Mouse (Mus musculus): Measurements from ENCODE around the gene Ahsa2. TPM values are rescaled to one million over a fixed set of nuclear protein-coding genes. Genes with fewer than 3 reads are reported as not detected.
"Not testable (repeated sequence)": the region's sequence is repeated elsewhere in the genome, so short reads cannot be mapped to it uniquely, and the experiment has no call there.

The Ahsa2 gene
- polyA plus RNA-seq, 1 experiment from 2014 or later, result 56.7 TPM

DNA sequence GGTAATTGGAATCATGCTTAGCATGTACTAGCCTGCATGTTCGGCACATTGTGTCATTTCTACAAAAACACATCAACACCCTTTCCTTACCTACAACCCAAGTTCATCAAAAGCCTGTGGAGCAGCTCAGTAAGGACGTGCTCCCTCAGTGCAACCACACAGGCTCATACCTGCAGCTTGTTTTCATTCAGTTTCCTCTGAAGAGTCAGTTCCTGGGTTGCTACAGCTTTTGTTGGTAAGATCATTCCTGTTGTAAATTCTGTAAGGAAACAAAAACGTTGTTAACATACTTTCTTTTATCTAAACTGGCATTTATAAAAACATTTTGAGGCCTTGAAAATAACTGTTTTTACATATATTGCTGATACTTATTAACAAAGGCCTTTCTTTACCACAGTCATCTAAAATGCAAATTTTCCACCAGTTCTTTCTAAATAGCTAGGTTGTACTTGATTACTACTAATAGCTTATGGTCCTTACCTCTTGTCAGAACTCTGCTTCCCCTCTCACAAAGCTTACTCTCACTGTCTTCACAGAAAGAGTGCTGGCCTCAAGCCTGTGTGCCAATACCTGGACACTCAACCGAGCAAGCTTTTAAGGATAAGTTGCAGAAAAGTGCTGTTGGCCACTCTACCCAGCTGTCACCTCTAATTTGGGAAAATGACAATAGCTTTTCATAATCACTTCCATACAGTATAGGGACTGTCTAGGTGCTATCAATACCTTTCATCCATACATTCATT lies 5.6 kb downstream of the Ahsa2 start:
- peaks cover 74% of the 10 kb centered on the region for H3K36me3 ChIP-seq
- no peak for ATAC-seq (replicated peaks; ENCODE audit: insufficient number of reproducible peaks, insufficient read depth, low FRiP score, low read depth)
- H3K27ac ChIP-seq, result no peak overlapping the region
- no peak overlapping the region for H3K4me3 ChIP-seq
- H3K27me3 ChIP-seq, result no peaks in the 10 kb centered on the region
- no peak overlapping the region for H3K9ac ChIP-seq
- 83% methylated on average over 4 of the region's 4 CpGs for WGBS
- no peak overlapping the region for H3K4me2 ChIP-seq
- H3K4me1 ChIP-seq (replicated peaks), result peaks cover 18% of the 10 kb centered on the region
- no peaks in the 10 kb centered on the region for H3K9me3 ChIP-seq (replicated peaks)

GRCm38 (mm10) chr11:23489955-23490354 lies 7.9 kb downstream of the Ahsa2 start:
- 70% methylated on average over 1 of the region's 1 CpGs for WGBS
- H3K4me2 ChIP-seq, result no peak overlapping the region
- H3K36me3 ChIP-seq, result peaks cover 89% of the 10 kb centered on the region

DNA sequence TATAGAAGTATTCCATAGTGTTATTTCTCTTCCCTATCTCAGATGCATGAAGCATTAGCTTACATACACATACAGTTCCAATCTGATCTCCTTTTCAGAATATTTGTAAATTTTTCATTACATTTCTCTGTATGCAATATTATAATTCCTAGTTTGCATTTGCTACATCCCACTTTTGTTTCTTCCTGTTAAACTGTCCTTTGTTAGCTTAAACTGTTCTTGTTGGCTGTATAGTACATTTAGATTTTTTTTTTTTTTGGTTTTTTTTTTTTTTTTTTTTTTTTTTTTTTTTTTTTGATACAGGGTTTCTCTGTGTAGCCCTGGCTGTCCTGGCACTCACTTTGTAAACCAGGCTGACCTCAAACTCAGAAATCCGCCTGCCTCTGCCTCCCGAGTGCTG lies 32.0 kb downstream of the Ahsa2 start:
- not testable (repeated sequence) for H3K27me3 ChIP-seq; H3K4me1 ChIP-seq (replicated peaks); H3K9me3 ChIP-seq (replicated peaks); H3K9ac ChIP-seq; H3K4me2 ChIP-seq; ATAC-seq (replicated peaks; ENCODE audit: insufficient number of reproducible peaks, insufficient read depth, low FRiP score, low read depth); H3K4me3 ChIP-seq; H3K27ac ChIP-seq
- peaks cover 47% of the 10 kb centered on the region for H3K36me3 ChIP-seq
- 94% methylated on average over 2 of the region's 2 CpGs for WGBS

More at GRCm38 (mm10) chr11:23489955-23490354, 7.9 kb downstream of the Ahsa2 start:
- no peaks in the 10 kb centered on the region for H3K9me3 ChIP-seq (replicated peaks)
- H3K27ac ChIP-seq, result no peak overlapping the region
- H3K4me1 ChIP-seq (replicated peaks), result peaks cover 3% of the 10 kb centered on the region; the same call in 1 of the 2 replicates
- no peak overlapping the region for H3K4me3 ChIP-seq
- no peak overlapping the region for H3K9ac ChIP-seq
- no peak for ATAC-seq (replicated peaks; ENCODE audit: insufficient number of reproducible peaks, insufficient read depth, low FRiP score, low read depth)
- H3K27me3 ChIP-seq, result no peaks in the 10 kb centered on the region

Small RNAs within 50 kb of the gene (microRNA-seq; reads per million reads assigned to microRNA genes)
- not detected for gene Gm47279

Other genes starting within 250 kb of the Ahsa2 start
- 46.0 and 58.0 TPM in 2 replicates for gene Xpo1, start 242.0 kb downstream of the Ahsa2 start, polyA plus RNA-seq (2015; fragmentation: Nextera tagmentation; extraction: Ambion mirVana)
- gene Usp34, start 191.1 kb downstream of the Ahsa2 start, polyA plus RNA-seq (2015; fragmentation: Nextera tagmentation; extraction: Ambion mirVana), result 12.1 and 14.5 TPM in 2 replicates
- gene 1700093K21Rik, start 23.1 kb upstream of the Ahsa2 start, polyA plus RNA-seq (2015; fragmentation: Nextera tagmentation; extraction: Ambion mirVana), result not detected in 2 replicates
- 15.3 and 17.1 TPM in 2 replicates for gene 0610010F05Rik, start 135.6 kb upstream of the Ahsa2 start, polyA plus RNA-seq (2015; fragmentation: Nextera tagmentation; extraction: Ambion mirVana)
- 10.3 and 11.7 TPM in 2 replicates for gene Pus10, start 167.6 kb upstream of the Ahsa2 start, polyA plus RNA-seq (2015; fragmentation: Nextera tagmentation; extraction: Ambion mirVana)
- gene Pex13, start 167.9 kb upstream of the Ahsa2 start, polyA plus RNA-seq (2015; fragmentation: Nextera tagmentation; extraction: Ambion mirVana), result 27.7 and 30.9 TPM in 2 replicates

Measured in heart, embryonic 15.5 days (tissue).